Mouse (Mus musculus) layer of hippocampus, postnatal 36 days (tissue): Measurements from ENCODE around the gene Selenos. TPM values are rescaled to one million over a fixed set of nuclear protein-coding genes. Genes with fewer than 3 reads are reported as not detected.

Source experiments
- DNase-seq, 2 experiments: peaks; one replicate each; pipeline ENCODE4 v3.0.0; 2022
- total RNA-seq, 2 experiments: library from RNA; stranded (reverse); gene quantifications; 2 replicates each; pipeline ENCODE4 v1.2.3; 2021

The Selenos gene
- total RNA-seq, 2 experiments from 2014 or later: 53.5 to 55.9 TPM

DNA sequence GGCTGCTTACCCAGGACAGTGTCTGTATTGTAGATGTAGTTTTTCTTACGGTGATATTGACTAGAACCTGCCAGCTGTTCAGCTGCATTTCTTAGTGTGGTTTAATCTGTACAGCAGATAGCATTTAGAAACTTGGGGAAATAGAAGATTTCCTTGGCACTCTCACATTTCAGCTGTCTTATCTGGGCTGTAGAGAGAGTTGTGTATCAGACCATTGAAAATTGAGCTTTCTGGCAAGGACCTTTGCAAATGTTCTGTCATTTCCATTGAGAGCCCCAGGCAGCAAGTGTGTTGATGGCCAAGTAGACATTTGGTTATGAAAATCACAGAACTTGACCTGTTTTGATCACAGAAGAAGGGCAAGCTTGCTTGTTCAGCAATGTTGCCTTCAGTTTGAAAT is 40.7 kb downstream of the Selenos start:
- DNase-seq: no peak

- no peak for DNase-seq
These were observed 41.4 kb downstream of the Selenos start for GRCm38 (mm10) chr7:66120702-66121396.

DNA sequence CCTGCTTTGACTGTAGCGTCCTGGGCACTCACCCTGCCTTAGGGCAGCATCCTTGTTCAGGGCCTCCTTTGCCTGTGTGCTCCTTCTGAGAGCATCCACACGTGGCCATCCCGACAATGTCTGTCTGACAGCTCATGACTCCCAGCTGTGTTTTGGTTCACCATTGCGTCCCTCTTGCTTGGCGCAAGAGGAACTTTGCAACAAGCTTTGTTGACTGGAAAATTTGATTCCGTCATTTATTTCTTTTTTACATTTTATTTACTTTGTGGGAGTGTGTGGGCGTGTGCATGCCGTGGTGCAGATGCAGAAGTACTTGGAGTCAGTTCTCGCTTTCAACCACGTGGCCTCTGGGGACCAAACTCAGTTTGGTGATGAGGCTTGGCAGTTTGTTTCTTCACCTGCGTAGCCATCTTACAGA is 45.1 kb downstream of the Selenos start:
- no peak for DNase-seq

GRCm38 (mm10) chr7:66125368-66125767 is 45.9 kb downstream of the Selenos start:
- no peak for DNase-seq

GRCm38 (mm10) chr7:66127951-66128645 is 48.6 kb downstream of the Selenos start:
- no peak for DNase-seq

DNA sequence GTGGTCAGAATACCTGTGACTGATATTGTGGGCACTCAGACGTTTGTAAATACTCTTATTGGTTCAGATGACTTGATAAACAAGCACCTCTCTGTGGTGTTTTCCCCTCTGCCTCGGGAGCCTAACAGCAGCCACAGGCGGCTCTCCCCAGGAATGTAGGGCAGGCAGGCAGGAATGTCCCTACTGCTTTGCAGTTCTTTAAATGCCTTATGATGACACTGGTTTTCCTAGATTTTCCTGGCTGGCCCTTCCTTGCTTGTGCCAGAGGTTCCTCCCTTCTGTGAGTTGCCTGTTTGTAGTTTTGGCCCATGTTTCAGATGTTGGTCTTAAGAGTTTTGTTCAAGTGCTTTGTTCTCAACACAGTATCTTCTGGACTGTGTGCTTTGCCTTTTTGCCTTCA is 49.4 kb downstream of the Selenos start:
- no peak for DNase-seq

DNA sequence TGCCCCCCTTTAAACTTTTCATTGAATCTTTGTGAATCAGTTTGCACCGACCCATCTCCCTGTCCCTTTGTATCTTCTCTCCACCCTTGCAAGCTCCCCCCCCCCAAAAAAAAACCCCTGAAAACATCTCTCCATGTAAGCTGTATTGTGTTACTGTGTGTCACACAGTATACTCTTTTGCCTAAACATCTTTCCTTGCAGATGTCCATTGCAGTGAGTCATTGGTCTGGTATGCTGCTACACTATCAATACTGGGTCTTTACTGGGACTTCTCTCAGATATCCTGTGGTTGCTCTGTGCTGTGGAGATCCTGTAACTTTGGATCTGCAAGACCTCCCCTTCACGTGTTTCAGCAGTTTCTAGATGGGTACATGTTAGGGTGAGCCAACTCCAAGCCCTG is 50.8 kb downstream of the Selenos start:
- DNase-seq: no peak

- DNase-seq: no peak
These were observed 52.5 kb downstream of the Selenos start for GRCm38 (mm10) chr7:66131776-66132421.

GRCm38 (mm10) chr7:66134154-66134553 is 54.7 kb downstream of the Selenos start:
- no peak for DNase-seq

DNA sequence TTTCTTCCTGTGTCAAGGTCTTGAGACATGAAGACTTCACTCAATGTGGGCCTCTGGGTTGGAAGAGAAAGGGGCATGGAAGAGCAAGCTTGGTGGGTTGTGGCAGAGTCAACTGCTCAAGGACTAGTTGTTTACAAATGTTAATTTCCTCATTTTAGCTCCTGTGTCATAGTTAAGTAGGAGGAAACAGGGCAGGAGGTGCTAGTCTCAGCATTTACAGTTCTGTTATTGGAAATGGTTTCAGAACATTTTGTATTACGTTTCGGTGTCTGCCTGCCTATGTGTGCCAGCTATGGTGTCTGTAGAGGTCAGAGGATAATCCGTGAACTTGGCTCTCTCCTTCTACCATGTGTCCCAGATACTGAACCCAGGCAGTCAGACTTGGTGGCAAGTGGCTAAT is 56.2 kb downstream of the Selenos start:
- DNase-seq: no peak

GRCm38 (mm10) chr7:66136187-66136586 is 56.7 kb downstream of the Selenos start:
- no peak for DNase-seq

GRCm38 (mm10) chr7:66137309-66137708 is 57.9 kb downstream of the Selenos start:
- no peak for DNase-seq

- no peak for DNase-seq
These were observed 58.9 kb downstream of the Selenos start for GRCm38 (mm10) chr7:66138301-66138700.

DNA sequence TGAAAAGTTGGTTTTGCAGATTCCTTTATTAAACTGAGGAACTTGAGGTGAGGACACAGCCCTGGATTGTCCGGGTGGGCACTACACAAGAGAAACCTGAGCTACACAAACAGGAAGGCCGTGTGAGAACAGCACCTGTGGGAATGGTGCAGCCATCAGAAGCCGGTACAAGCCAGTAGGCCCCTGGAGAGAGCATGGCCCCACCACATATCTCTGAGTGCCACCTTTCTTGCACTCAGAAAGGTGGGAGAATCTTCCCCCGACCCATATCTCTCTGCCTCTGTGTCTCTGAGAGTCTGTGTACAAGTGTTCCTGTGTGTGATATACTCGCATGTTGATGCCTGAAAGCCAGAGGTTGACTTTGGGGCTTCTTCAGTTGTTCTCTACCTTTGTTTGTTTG is 59.4 kb downstream of the Selenos start:
- no peak for DNase-seq

Other genes starting within 250 kb of the Selenos start
- gene Pcsk6, start 217.9 kb upstream of the Selenos start, total RNA-seq: 10 to 100 TPM; 12.5 to 14.8 TPM
- not detected for gene Gm45213, start 36.0 kb upstream of the Selenos start, total RNA-seq
- 10 to 100 TPM; 34.1 to 35.0 TPM for gene Snrpa1, start 20.6 kb upstream of the Selenos start, total RNA-seq
- 10 to 100 TPM; 16.7 to 17.9 TPM for gene Chsy1, start 29.9 kb downstream of the Selenos start, total RNA-seq